Mouse (Mus musculus) liver, embryonic 18 days (tissue): ENCODE measurements around the gene Slc47a2. TPM values are rescaled to one million over a fixed set of nuclear protein-coding genes. Genes with fewer than 3 reads are reported as not detected.

Experiments
- polyA plus RNA-seq: library from polyadenylated mRNA; depleted of rRNA; stranded (reverse); fragments of >200 nt; gene quantifications from 2 replicates; pipeline ENCODE4 v1.2.3, GENCODE M21; 2012; rRNA removed

The Slc47a2 gene
- 0.02 TPM in 2 replicates for polyA plus RNA-seq

DNA sequence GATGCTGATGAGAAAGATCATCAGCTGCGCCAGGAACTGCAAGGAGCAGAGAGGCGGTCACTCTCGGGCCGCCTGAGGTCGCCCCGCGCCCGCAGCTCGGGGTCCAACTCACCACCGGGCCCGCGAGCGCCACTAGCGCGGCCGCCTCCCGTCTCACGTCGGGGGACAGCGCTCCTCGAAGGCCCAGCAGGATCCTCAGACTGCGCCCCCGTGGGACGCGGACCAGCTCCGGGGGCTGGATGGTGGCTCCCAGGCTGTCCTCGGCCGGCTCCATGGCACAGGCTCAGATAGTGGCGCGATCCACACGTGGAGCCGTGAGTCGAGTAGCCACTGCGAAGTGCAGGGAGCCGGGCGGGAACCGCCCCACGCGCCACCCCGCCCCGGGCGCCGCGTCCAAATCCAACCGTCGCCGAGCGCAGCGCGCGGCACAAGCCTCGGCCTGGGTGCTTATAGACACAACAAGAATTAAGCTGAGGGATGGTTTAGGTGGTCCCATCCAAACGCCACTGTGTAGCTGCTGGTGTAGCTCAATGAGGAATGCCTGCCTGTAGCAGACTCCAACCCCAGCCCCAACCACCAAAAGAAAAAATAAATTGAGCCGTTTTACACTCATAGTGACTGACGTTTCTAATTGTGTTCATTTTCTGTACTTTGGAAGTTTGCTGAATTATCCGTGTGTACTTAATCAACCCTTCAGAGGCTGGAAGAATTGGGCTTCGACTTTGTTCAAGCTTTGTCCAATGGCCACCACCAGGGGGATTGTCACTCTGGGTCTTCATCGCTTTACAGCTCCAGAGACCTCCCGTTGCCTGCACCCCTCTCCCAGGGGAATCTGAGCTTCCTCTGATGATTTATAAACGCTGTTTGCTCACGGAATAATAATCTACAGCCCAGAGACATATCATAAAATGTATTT, at the start of gene Slc47a2:
Slc47a2 (minus strand) TSS at position 356 of the 916 bp plus-strand sequence.

DNA sequence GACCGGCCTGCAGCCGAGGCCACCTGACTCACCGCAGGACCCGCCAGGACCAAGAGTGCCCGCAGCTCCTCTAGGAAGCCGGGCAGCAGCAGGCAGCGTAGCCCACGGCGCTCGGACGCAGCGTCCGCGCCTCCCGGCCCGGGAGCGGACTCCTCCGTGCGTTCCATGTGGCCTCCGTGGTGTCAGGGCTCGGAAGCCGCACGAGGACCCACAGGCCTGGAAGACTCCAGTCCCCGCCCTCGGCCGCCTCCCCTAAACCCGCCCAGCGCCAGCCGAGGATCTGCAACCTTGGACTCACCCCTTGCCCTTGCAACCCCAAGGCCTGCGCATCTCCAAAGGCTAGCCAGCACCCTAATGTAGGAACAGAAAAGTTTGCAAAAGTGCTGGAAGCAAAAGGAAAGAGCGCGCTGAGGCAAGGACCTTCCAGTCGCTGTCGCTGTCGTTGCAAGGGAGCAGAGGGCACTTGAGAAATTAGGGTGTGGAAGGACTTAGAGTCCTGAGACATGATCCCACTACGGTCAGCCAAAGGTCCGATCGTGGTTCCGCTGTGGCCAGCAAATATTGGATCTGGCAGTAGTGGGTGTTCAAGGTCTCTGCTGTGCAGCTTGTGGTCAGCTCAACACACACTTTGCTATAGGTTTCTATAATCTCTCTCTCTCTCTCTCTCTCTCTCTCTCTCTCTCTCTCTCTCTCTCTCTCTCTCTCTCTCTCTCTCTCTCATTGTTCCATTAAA, 35.4 kb upstream of the Slc47a2 start, which contains the start of gene Slc47a1:
Slc47a1 (minus strand) TSS at position 465 of the 733 bp plus-strand sequence.

DNA sequence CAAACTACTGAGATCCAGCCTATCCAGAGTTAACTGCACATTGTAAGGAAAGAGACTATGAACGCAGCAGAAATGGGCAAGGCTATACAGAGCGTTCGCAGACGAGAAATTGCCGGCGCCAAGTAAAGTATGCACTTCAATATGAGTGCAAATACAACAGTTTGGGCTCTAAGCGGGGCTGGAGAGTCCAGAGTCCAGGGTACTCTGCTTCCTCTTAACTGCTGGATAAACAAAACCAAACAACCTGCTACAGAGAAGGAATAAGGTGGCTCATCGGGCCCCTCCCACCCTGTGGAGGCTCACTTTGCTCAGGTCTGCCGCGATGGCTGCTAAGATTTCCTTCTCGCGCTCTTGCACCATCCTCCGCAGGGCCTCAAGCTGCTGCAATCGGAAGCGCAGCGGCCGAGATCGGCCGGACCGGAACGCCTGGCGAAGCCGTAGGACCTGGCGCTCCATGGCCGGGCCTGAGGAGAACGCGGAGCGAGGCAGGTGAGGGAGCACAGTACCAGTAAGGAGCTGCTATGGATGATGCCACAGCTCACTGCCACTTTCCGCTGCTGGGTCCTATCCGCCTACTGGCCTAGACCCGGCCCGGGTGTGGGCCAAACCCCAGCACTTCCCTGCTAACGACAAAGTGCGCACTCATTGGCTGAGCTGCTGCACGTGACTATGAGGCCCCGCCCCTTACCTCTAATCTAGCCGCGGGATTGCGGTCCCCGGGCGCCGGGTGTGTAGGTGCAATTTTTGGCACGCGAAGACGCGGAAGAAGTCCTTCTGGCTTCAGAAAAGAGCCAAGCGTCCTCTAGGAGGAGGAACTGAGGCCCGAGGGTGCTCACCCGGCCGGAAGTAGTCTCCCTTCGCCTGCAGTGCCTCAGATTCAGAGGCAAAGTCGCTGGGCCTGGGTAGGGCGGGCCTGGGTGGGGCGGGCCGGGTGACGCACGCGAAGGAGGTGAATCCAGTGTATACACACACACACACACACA, 75.8 kb downstream of the Slc47a2 start, which contains the start of gene Aldh3a2:
Aldh3a2 (minus strand) TSS at position 914 of the 983 bp plus-strand sequence.

Other genes with a start within 250 kb of the Slc47a2 start
- gene Tnfrsf13b, start 216.1 kb downstream of the Slc47a2 start, polyA plus RNA-seq, result 7.4 and 8.0 TPM in 2 replicates
- gene Usp22, start 167.8 kb downstream of the Slc47a2 start, polyA plus RNA-seq, result 10.6 and 12.3 TPM in 2 replicates
- gene Aldh3a1, start 135.3 kb downstream of the Slc47a2 start, polyA plus RNA-seq, result 0.02 and 0.03 TPM in 2 replicates
- 65.0 and 87.3 TPM in 2 replicates for gene Aldh3a2, start 75.4 kb downstream of the Slc47a2 start, polyA plus RNA-seq
- 19.4 and 20.3 TPM in 2 replicates for gene Slc47a1, start 35.5 kb upstream of the Slc47a2 start, polyA plus RNA-seq
- 0.09 and 0.14 TPM in 2 replicates for gene Rnf112, start 111.3 kb upstream of the Slc47a2 start, polyA plus RNA-seq
- 12.1 and 12.7 TPM in 2 replicates for gene Mfap4, start 142.6 kb upstream of the Slc47a2 start, polyA plus RNA-seq
- 6.5 and 8.6 TPM in 2 replicates for gene Mapk7, start 151.5 kb upstream of the Slc47a2 start, polyA plus RNA-seq
- gene B9d1, start 162.3 kb upstream of the Slc47a2 start, polyA plus RNA-seq, result 2.2 and 2.8 TPM in 2 replicates
- gene Epn2, start 236.8 kb upstream of the Slc47a2 start, polyA plus RNA-seq, result 2.7 TPM in 2 replicates